Mouse (Mus musculus) cerebellum, adult 2 months (tissue): ENCODE data around the gene Zfp986.
"Not testable (repeated sequence)": the region's sequence is repeated elsewhere in the genome, so short reads cannot be mapped to it uniquely, and the experiment has no call there.

Source experiments
- CTCF ChIP-seq: fragments of 200-500 bp; IDR thresholded peaks from 2 replicates; pipeline ENCODE4 v1.5.1; 2011; ENCODE audit warnings: low read depth, mild to moderate bottlenecking, control low read depth, low read length, moderate library complexity, borderline replicate concordance; ENCODE audit not compliant: insufficient read depth
- POLR2A ChIP-seq: fragments of 200-500 bp; IDR thresholded peaks from 2 replicates; pipeline ENCODE4 v1.6.1; 2011; ENCODE audit warnings: low read length, control low read depth, borderline replicate concordance; ENCODE audit not compliant: insufficient read depth

- TF ChIP-seq CTCF, POLR2A: not testable (repeated sequence)
These were observed 48.6 kb upstream of the Zfp986 start for GRCm38 (mm10) chr4:145819946-145820345.
